Mouse (Mus musculus): ENCODE data around the gene Fam189a2.

- TF ChIP-seq POLR2AphosphoS5 (IDR thresholded peaks at IDR 0.05; ENCODE audit: insufficient replicate concordance, low read depth, low read length) (no peak), CTCF (IDR thresholded peaks at IDR 0.05; ENCODE audit: low read depth, low read length) (no peak), TAL1 (conservative IDR thresholded peaks at IDR 0.05; ENCODE audit: low read depth, low read length) (no peak), GATA2 (IDR thresholded peaks at IDR 0.05; ENCODE audit: borderline replicate concordance, low read depth, low read length) (no peak)
Measured at GRCm38 (mm10) chr19:24077658-24078057, 46.8 kb upstream of the Fam189a2 start.
